Mouse (Mus musculus): Measurements from ENCODE around the gene Fzd5. TPM values are rescaled to one million over a fixed set of nuclear protein-coding genes. Genes with fewer than 3 reads are reported as not detected.

The Fzd5 gene
- polyA plus RNA-seq, 1 experiment from 2014 or later = 9.0 TPM

DNA sequence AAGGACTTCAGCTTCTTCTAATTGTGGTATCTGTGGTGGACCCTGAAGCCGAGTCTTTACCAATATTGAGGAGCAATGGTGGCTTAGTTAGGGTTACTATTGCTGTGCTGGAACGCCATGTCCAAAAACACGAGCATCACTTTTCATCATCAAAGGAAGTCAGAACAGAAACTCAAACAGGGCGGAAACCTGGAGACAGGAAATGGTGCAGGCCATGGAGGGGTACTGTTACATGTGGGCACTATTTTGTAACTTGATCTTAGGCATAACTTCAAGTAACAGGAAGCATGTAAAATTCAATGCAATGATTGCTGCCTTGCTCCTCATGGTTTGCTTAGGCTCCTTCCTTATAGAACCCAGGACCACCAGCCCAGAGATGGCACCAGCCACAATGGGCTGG, 49.5 kb downstream of the Fzd5 start:
- H3K4me2 ChIP-seq (ENCODE audit: low read length) = no peak overlapping the region
- ATAC-seq (replicated peaks; ENCODE audit: low FRiP score, low TSS enrichment, low read depth) = no peak
- 80% methylated on average over 4 of the region's 4 CpGs for WGBS

DNA sequence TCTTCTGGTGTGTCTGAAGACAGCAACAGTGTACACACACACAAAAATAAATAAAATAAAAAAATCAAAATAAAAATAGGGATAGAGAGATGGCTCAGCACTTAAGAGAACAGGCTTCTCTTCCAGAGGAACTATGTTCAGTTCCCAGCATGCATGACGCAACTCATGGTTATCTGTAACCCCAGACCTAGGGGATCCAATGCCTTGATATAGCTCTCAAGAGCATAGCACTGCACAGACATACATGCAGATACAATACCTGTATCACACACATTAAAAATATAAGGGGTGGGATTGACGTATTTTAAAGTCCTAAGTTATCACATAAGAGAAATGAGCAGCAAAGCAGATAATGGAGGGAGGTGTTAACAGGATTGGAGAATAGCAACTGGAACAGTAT, 53.1 kb downstream of the Fzd5 start:
- WGBS = 93% methylated on average over 2 of the region's 2 CpGs

More for the DNA sequence above, 49.5 kb downstream of the Fzd5 start:
- H3K9me3 ChIP-seq (ENCODE audit: control insufficient read depth, low read length) = no peaks in the 10 kb centered on the region
- no peak overlapping the region for H3K27ac ChIP-seq (ENCODE audit: low read depth)
- DNase-seq (ENCODE audit: low spot score) = no peak
- H3K9ac ChIP-seq (ENCODE audit: low read length) = no peak overlapping the region
- no peaks in the 10 kb centered on the region for H3K27me3 ChIP-seq (replicated peaks; ENCODE audit: control insufficient read depth, insufficient read depth, low read length)
- H3K36me3 ChIP-seq (ENCODE audit: control insufficient read depth, insufficient read depth, low read length) = no peaks in the 10 kb centered on the region
- H3K4me3 ChIP-seq (ENCODE audit: low read depth, low read length) = no peak overlapping the region
- H3K4me1 ChIP-seq (replicated peaks; ENCODE audit: control insufficient read depth, insufficient read depth, low read length) = peaks cover 16% of the 10 kb centered on the region

DNA sequence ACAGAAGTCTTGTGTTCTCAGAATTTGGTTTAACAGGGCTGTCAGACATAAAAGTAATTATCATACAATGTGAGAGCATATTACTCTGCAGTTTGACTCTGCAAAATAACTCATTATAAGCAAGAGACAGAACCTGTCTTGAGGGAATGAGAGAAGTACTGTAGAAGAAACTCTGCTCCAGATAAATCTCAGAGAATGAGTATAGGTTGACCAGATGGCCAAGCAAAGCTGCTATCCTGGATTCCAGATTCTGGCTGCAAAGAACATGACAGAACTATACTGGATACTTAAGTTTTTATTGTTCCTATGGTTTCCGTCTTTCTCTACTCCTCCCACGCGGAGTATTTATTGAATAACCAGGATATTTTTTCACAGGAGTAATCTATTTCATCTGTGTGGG, 54.5 kb downstream of the Fzd5 start:
- H3K36me3 ChIP-seq (ENCODE audit: control insufficient read depth, insufficient read depth, low read length) = no peaks in the 10 kb centered on the region
- ATAC-seq (replicated peaks; ENCODE audit: low FRiP score, low TSS enrichment, low read depth) (no peak), DNase-seq (ENCODE audit: low spot score) (no peak)
- H3K9ac ChIP-seq (ENCODE audit: low read length) = no peak overlapping the region
- no peak overlapping the region for H3K27ac ChIP-seq (ENCODE audit: low read depth)
- no peak overlapping the region for H3K4me2 ChIP-seq (ENCODE audit: low read length)
- WGBS = 93% methylated on average over 3 of the region's 3 CpGs
- H3K9me3 ChIP-seq (ENCODE audit: control insufficient read depth, low read length) = no peaks in the 10 kb centered on the region
- no peaks in the 10 kb centered on the region for H3K4me1 ChIP-seq (replicated peaks; ENCODE audit: control insufficient read depth, insufficient read depth, low read length)
- H3K4me3 ChIP-seq (ENCODE audit: low read depth, low read length) = no peak overlapping the region
- H3K27me3 ChIP-seq (replicated peaks; ENCODE audit: control insufficient read depth, insufficient read depth, low read length) = no peaks in the 10 kb centered on the region

More for the DNA sequence above, 53.1 kb downstream of the Fzd5 start:
- Histone ChIP-seq H3K9me3 (ENCODE audit: control insufficient read depth, low read length) (no peaks in the 10 kb centered on the region), H3K4me3 (ENCODE audit: low read depth, low read length) (no peak overlapping the region), H3K9ac (ENCODE audit: low read length) (no peak overlapping the region), H3K4me2 (ENCODE audit: low read length) (no peak overlapping the region), H3K27me3 (replicated peaks; ENCODE audit: control insufficient read depth, insufficient read depth, low read length) (no peaks in the 10 kb centered on the region), H3K4me1 (replicated peaks; ENCODE audit: control insufficient read depth, insufficient read depth, low read length) (no peaks in the 10 kb centered on the region), H3K36me3 (ENCODE audit: control insufficient read depth, insufficient read depth, low read length) (no peaks in the 10 kb centered on the region), H3K27ac (ENCODE audit: low read depth) (no peak overlapping the region)
- ATAC-seq (replicated peaks; ENCODE audit: low FRiP score, low TSS enrichment, low read depth) (no peak), DNase-seq (ENCODE audit: low spot score) (no peak)

- Histone ChIP-seq H3K4me3 (ENCODE audit: low read depth, low read length) (no peak overlapping the region), H3K27ac (ENCODE audit: low read depth) (no peak overlapping the region), H3K4me2 (ENCODE audit: low read length) (no peak overlapping the region), H3K9me3 (ENCODE audit: control insufficient read depth, low read length) (no peaks in the 10 kb centered on the region), H3K36me3 (ENCODE audit: control insufficient read depth, insufficient read depth, low read length) (no peaks in the 10 kb centered on the region), H3K27me3 (replicated peaks; ENCODE audit: control insufficient read depth, insufficient read depth, low read length) (no peaks in the 10 kb centered on the region), H3K4me1 (replicated peaks; ENCODE audit: control insufficient read depth, insufficient read depth, low read length) (no peaks in the 10 kb centered on the region), H3K9ac (ENCODE audit: low read length) (no peak overlapping the region)
- 84% methylated on average over 3 of the region's 3 CpGs for WGBS
- ATAC-seq (replicated peaks; ENCODE audit: low FRiP score, low TSS enrichment, low read depth) (no peak), DNase-seq (ENCODE audit: low spot score) (no peak)
Observed at GRCm38 (mm10) chr1:64681499-64681898, 56.1 kb downstream of the Fzd5 start.

Other genes with a start within 250 kb of the Fzd5 start
- gene Creb1, start 205.1 kb downstream of the Fzd5 start, polyA plus RNA-seq (2014; fragmentation: Nextera tagmentation; extraction: Ambion mirVana) = 38.9 and 41.3 TPM in 2 replicates
- 17.7 and 21.2 TPM in 2 replicates for gene Mettl21a, start 120.5 kb downstream of the Fzd5 start, polyA plus RNA-seq (2014; fragmentation: Nextera tagmentation; extraction: Ambion mirVana)
- gene Ccnyl1, start 47.3 kb downstream of the Fzd5 start, polyA plus RNA-seq (2014; fragmentation: Nextera tagmentation; extraction: Ambion mirVana) = 7.2 and 8.5 TPM in 2 replicates
- gene Plekhm3, start 219.1 kb upstream of the Fzd5 start, polyA plus RNA-seq (2014; fragmentation: Nextera tagmentation; extraction: Ambion mirVana) = 8.2 and 8.3 TPM in 2 replicates

All from intestine, embryonic 14.5 days (tissue).